Mouse (Mus musculus) hindbrain, postnatal 0 days (tissue): ENCODE measurements around the gene Gm21761. TPM values are rescaled to one million over a fixed set of nuclear protein-coding genes. Genes with fewer than 3 reads are reported as not detected.
"Not testable (repeated sequence)": the region's sequence is repeated elsewhere in the genome, so short reads cannot be mapped to it uniquely, and the experiment has no call there.

Experiments used
- ATAC-seq: fragments of 200-750 bp; cut with Nextera tagmentation; 2 replicates; pipeline ENCODE4 v1.8.0; 2017; ENCODE audit warnings: mild to moderate bottlenecking, moderate TSS enrichment, moderate library complexity
- DNase-seq: peaks from one replicate; pipeline ENCODE4 v3.0.0-alpha.2; 2015; ENCODE audit warnings: low spot score
- H3K27ac ChIP-seq: fragments of 300-500 bp; sonication (generic); 2 replicates; pipeline ENCODE4 v1.5.1; 2014; ENCODE audit warnings: mild to moderate bottlenecking
- H3K27me3 ChIP-seq: fragments of 300-500 bp; sonication (generic); 2 replicates; pipeline ENCODE4 v1.6.1; 2014; ENCODE audit warnings: low read length, mixed read lengths; ENCODE audit not compliant: insufficient read depth
- H3K36me3 ChIP-seq: fragments of 300-500 bp; sonication (generic); 2 replicates; pipeline ENCODE4 v1.6.1; 2014; ENCODE audit warnings: low read length, mixed read lengths; ENCODE audit not compliant: insufficient read depth
- H3K4me1 ChIP-seq: fragments of 300-500 bp; sonication (generic); 2 replicates; pipeline ENCODE4 v1.6.1; 2014; ENCODE audit warnings: antibody characterized with exemption, low read length, mixed read lengths; ENCODE audit not compliant: insufficient read depth
- H3K4me2 ChIP-seq: fragments of 300-500 bp; sonication (generic); 2 replicates; pipeline ENCODE4 v1.6.1; 2014; ENCODE audit warnings: low read depth, mild to moderate bottlenecking, low read length, moderate library complexity, mixed read lengths
- H3K4me3 ChIP-seq: fragments of 300-500 bp; sonication (generic); 2 replicates; pipeline ENCODE4 v1.5.1; 2014; ENCODE audit warnings: low read length
- H3K9ac ChIP-seq: fragments of 300-500 bp; sonication (generic); replicated peaks from 2 replicates; pipeline ENCODE4 v1.6.1; 2014; ENCODE audit warnings: mild to moderate bottlenecking, low read length, moderate library complexity, mixed read lengths
- H3K9me3 ChIP-seq: fragments of 300-500 bp; sonication (generic); 2 replicates; pipeline ENCODE4 v1.6.1; 2016; ENCODE audit warnings: low read length, mixed read lengths
- WGBS: fragments of 180-500 bp; shearing (Covaris S2); extraction: QIAGEN DNeasy Blood & Tissue Kit; methylation state at CpG from one replicate; pipeline ENCODE4 v1.1.7; 2014; 5-methylcytosine and 5-hydroxymethylcytosine counted together
- polyA plus RNA-seq: library from polyadenylated mRNA; unstranded; fragments of >200 nt; fragmentation: Nextera tagmentation; extraction: Ambion mirVana; gene quantifications from 2 replicates; pipeline ENCODE4 v1.2.1, GENCODE M21; 2015
- total RNA-seq: library from RNA; depleted of rRNA; stranded (reverse); fragments of >200 nt; gene quantifications from 2 replicates; pipeline ENCODE4 v1.2.3, GENCODE M21; 2014; rRNA removed

Gm21761 gene
- not detected in 2 replicates for total RNA-seq
- polyA plus RNA-seq: not detected in 2 replicates

DNA sequence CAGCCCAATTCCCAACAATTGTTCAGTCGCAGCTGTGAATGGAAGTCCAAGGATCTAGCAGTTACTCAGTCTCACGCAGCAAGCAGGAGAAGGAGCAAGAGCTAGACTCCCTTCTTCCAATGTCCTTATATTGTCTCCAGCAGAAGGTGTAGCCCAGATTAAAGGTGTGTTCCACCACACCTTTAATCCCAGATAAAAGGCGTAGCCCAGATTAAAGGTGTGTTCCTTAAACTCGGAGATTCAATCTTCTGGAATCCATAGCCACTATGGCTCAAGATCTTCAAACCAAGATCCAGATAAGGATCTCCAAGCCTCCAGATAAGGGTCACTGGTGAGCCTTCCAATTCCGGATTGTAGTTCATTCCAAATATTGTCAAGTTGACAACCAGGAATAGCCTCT lies at the start of gene Gm21761:
TSS of gene Gm21761 (minus strand) at position 101 of the 400 bp plus-strand sequence.
- H3K9ac ChIP-seq, ATAC-seq, H3K27me3 ChIP-seq, H3K27ac ChIP-seq, H3K4me1 ChIP-seq, H3K9me3 ChIP-seq, DNase-seq, H3K4me3 ChIP-seq, H3K36me3 ChIP-seq, H3K4me2 ChIP-seq: not testable (repeated sequence)
- WGBS: no CpG with 5 or more reads among the region's 5 CpGs

- H3K36me3 ChIP-seq, H3K4me3 ChIP-seq, H3K4me2 ChIP-seq, H3K27ac ChIP-seq, H3K9me3 ChIP-seq, H3K9ac ChIP-seq, DNase-seq, H3K4me1 ChIP-seq, H3K27me3 ChIP-seq: not testable (repeated sequence)
- no CpG with 5 or more reads among the region's 13 CpGs for WGBS
- 0 out of 2 replicates have a peak, but pooled peaks have one; percentile 30 for ATAC-seq
Observed at GRCm38 (mm10) chr13:119969163-119969562, 40.1 kb upstream of the Gm21761 start.

DNA sequence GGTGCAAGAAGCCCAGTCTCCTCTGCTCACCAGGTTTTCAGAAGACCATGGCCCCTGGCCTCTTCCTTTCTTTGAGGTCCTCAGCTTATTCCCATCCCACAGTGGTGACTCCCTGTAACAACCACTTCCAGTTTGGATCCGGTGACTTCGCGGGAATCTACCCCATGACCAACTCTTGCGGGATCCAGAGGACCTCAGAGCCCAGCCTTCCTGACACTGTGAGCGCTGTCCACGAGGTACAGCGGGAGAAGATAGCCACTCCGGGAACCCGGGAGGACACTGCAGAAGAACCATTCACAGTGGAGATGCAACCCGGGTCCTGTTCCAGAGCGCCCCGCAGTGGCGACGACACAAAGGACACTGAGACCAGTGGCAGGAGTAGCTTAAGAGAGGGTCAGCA lies 39.1 kb upstream of the Gm21761 start:
- DNase-seq, H3K27me3 ChIP-seq, H3K4me3 ChIP-seq, H3K4me2 ChIP-seq, H3K9me3 ChIP-seq, H3K27ac ChIP-seq, H3K9ac ChIP-seq, H3K36me3 ChIP-seq, H3K4me1 ChIP-seq: not testable (repeated sequence)
- WGBS: no CpG with 5 or more reads among the region's 14 CpGs
- peak; percentile 22; the same call in 1 of the 2 replicates for ATAC-seq

- H3K9ac ChIP-seq, H3K36me3 ChIP-seq: not testable (repeated sequence)
- 1% methylated on average over 21 of the region's 22 CpGs for WGBS
Observed at GRCm38 (mm10) chr13:119965968-119966367, 36.9 kb upstream of the Gm21761 start.

GRCm38 (mm10) chr13:119965302-119965952 lies 36.4 kb upstream of the Gm21761 start:
- H3K9me3 ChIP-seq, H3K27ac ChIP-seq, DNase-seq, H3K27me3 ChIP-seq, H3K4me3 ChIP-seq, H3K4me1 ChIP-seq, H3K36me3 ChIP-seq, H3K4me2 ChIP-seq, H3K9ac ChIP-seq: not testable (repeated sequence)
- ATAC-seq: peak; percentile 36; the same call in 1 of the 2 replicates
- WGBS: 1% methylated on average over 14 of the region's 34 CpGs

More at GRCm38 (mm10) chr13:119965968-119966367, 36.9 kb upstream of the Gm21761 start:
- H3K4me1 ChIP-seq, H3K4me2 ChIP-seq, H3K27me3 ChIP-seq, H3K9me3 ChIP-seq, H3K27ac ChIP-seq, DNase-seq, H3K4me3 ChIP-seq: not testable (repeated sequence)
- peak; percentile 18; the same call in 1 of the 2 replicates for ATAC-seq

DNA sequence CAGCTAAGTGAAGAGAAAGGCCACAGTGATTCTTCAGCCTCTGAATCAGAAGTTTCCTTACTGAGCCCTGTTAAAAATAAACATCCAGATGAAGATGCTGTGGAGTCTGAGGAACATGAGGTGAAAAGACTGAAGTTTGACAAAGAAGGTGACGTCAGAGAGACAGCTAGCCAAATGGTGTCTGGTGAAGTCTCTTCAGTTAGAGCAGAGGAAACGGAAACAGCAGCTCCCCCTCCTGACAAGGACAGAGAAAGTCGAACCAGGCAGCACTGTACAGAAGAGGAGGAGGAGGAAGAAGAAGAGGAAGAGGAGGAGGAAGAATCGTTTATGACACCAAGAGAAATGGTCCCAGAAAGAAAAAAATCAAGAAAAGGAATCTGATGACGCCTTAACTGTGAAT lies 33.8 kb upstream of the Gm21761 start:
- not testable (repeated sequence) for DNase-seq, H3K27me3 ChIP-seq, H3K4me3 ChIP-seq, H3K9ac ChIP-seq, H3K9me3 ChIP-seq, H3K36me3 ChIP-seq, H3K4me1 ChIP-seq, H3K4me2 ChIP-seq, H3K27ac ChIP-seq, ATAC-seq
- no CpG with 5 or more reads among the region's 5 CpGs for WGBS

- not testable (repeated sequence) for ATAC-seq, DNase-seq, H3K4me3 ChIP-seq, H3K4me2 ChIP-seq, H3K9me3 ChIP-seq, H3K36me3 ChIP-seq, H3K4me1 ChIP-seq, H3K27me3 ChIP-seq, H3K27ac ChIP-seq, H3K9ac ChIP-seq
- no CpG with 5 or more reads among the region's 5 CpGs for WGBS
Observed at GRCm38 (mm10) chr13:119955567-119955966, 26.5 kb upstream of the Gm21761 start.

- H3K4me2 ChIP-seq, H3K4me1 ChIP-seq, H3K9me3 ChIP-seq, H3K4me3 ChIP-seq, H3K9ac ChIP-seq, H3K36me3 ChIP-seq, ATAC-seq, H3K27ac ChIP-seq, H3K27me3 ChIP-seq, DNase-seq: not testable (repeated sequence)
- 69% methylated on average over 2 of the region's 2 CpGs for WGBS
Observed at GRCm38 (mm10) chr13:119955089-119955488, 26.0 kb upstream of the Gm21761 start.

GRCm38 (mm10) chr13:119950706-119951105 lies 21.6 kb upstream of the Gm21761 start, which contains the start of gene B020031M17Rik:
TSS of gene B020031M17Rik (minus strand) at chr13:119950806.
- H3K9ac ChIP-seq, ATAC-seq, H3K27me3 ChIP-seq, H3K4me1 ChIP-seq, H3K36me3 ChIP-seq, H3K4me3 ChIP-seq, DNase-seq, H3K4me2 ChIP-seq, H3K27ac ChIP-seq, H3K9me3 ChIP-seq: not testable (repeated sequence)
- WGBS: 77% methylated on average over 3 of the region's 6 CpGs

DNA sequence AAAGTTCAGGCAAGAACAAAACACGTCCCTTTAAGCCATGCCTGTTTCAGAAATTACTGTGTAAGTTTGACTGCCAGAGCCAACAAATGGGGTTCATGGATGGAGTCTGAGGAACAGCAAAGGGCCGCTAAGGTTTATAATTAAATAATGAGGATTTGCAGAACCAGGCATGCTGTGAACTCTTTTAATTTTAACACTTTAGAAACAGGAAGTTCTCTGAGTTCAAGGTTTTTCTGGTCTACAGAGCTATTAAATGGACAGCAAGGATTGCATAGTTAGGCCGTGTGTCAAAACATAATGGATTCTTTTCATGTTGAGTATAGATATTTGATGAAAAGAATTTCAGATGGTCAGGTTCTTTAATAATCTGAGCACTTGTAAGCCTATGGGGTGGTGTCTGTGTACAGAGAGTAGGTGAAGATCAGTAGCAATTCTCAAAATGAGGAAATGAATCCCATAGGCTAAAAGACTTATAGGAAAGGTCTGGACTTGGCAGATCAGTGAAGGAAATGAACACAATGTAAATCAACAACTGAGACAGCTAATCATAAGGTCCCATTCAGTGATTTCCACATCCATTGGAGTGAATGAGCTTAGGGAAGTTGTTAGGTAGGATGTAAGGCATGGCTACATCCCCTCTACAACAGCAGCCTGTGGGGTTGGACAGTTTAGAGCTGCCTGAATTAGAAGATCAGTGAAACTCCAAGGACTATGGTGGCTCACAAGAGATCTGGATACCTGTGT lies 4.3 kb downstream of the Gm21761 start:
- H3K9me3 ChIP-seq, DNase-seq, H3K36me3 ChIP-seq, H3K4me1 ChIP-seq, ATAC-seq, H3K27ac ChIP-seq, H3K9ac ChIP-seq, H3K27me3 ChIP-seq, H3K4me3 ChIP-seq, H3K4me2 ChIP-seq: not testable (repeated sequence)
- 75% methylated on average over 2 of the region's 3 CpGs for WGBS
